In the genomic region with DNA sequence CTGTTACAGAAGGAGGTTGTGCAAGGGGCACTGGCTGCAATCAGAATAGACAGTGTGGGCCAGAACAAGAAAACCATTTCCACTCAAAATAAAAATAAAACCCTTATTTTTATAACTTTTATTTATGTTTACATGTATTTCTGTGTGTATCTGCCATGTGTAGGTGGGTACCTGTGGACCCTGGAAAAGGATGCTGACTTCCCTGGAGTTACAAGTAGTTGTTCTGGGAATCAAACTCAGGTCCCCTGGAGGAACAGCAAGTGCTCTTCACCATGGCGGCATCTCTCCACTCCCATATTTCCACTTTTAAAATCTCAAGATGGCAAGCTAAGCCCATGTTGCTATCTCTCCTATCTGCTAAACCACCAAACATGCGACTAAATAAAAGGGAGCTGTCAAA, we compare ENCODE assay signal across 18 mouse cellular contexts. TPM values are rescaled to one million over a fixed set of nuclear protein-coding genes. Genes with fewer than 3 reads are reported as not detected.
DNase-seq lines count a peak whose midpoint lies in the region; ATAC-seq and TF ChIP-seq lines count a peak whose summit lies in the region.
"Had no signal": no experiment of that assay in that cellular context is flagged by ENCODE, and none has a peak within 500 bp of the region (broad histone marks: within the 10 kb centered on the region; RNA-seq: fewer than 3 reads in every experiment).

No protein-coding gene starts in this region.

- peaks cover 26% of the 10 kb centered on the region for H3K4me1 ChIP-seq in heart, embryonic 13.5 days
- peaks cover 3% of the 10 kb centered on the region for H3K4me1 ChIP-seq in heart, adult 2 months (ENCODE audit: control insufficient read depth, insufficient read depth, low read length)
- peaks cover 10% of the 10 kb centered on the region; the same call in 1 of the 2 replicates for H3K4me1 ChIP-seq in kidney, postnatal 0 days (replicated peaks; ENCODE audit: insufficient read depth, low read length)
- H3K4me1 ChIP-seq in kidney, adult 2 months (ENCODE audit: control insufficient read depth, insufficient read depth, low read length): no peaks in the 10 kb centered on the region
- no peaks in the 10 kb centered on the region; the same call in 1 of the 2 replicates for H3K4me1 ChIP-seq in forebrain, embryonic 14.5 days (ENCODE audit: control insufficient read depth, insufficient read depth, low read length)
- no peaks in the 10 kb centered on the region; the same call in 1 of the 2 replicates for H3K4me1 ChIP-seq in hindbrain, embryonic 14.5 days (replicated peaks; ENCODE audit: control insufficient read depth, insufficient read depth, low read length)

- H3K27ac ChIP-seq in heart, embryonic 13.5 days (replicated peaks): peak overlapping the region; percentile 62
- no peak overlapping the region for H3K27ac ChIP-seq in heart, adult 2 months
- peak overlapping the region; percentile 2; the same call in 1 of the 2 replicates for H3K27ac ChIP-seq in kidney, postnatal 0 days
- no peak overlapping the region for H3K27ac ChIP-seq in kidney, adult 2 months (ENCODE audit: insufficient read depth, low read depth, low read length)
- no peak overlapping the region for H3K27ac ChIP-seq in forebrain, embryonic 14.5 days (ENCODE audit: low read depth, low read length)
- 0 out of 2 replicates have a peak overlapping the region, but pooled peaks have one; percentile 16 for H3K27ac ChIP-seq in hindbrain, embryonic 14.5 days
- H3K27ac ChIP-seq: left cerebral cortex, adult 2 months had no signal

- 0 out of 2 replicates have a peak, but pooled peaks cover 2% of the 10 kb centered on the region for H3K79me2 ChIP-seq in heart, adult 2 months (replicated peaks; ENCODE audit: control insufficient read depth, insufficient read depth, low read length)

- H3K9ac ChIP-seq in heart, embryonic 13.5 days: no peak overlapping the region
- no peak overlapping the region for H3K9ac ChIP-seq in heart, adult 2 months (ENCODE audit: low read depth, low read length)
- H3K9ac ChIP-seq in kidney, postnatal 0 days (ENCODE audit: low read depth, low read length): no peak overlapping the region
- H3K9ac ChIP-seq in forebrain, embryonic 14.5 days (ENCODE audit: low read length): no peak overlapping the region
- no peak overlapping the region for H3K9ac ChIP-seq in hindbrain, embryonic 14.5 days

- H3K9me3 ChIP-seq in heart, embryonic 13.5 days: no peaks in the 10 kb centered on the region
- no peaks in the 10 kb centered on the region for H3K9me3 ChIP-seq in kidney, postnatal 0 days (replicated peaks; ENCODE audit: low read length)
- no peaks in the 10 kb centered on the region for H3K9me3 ChIP-seq in forebrain, embryonic 14.5 days (replicated peaks; ENCODE audit: control insufficient read depth, low read length)
- H3K9me3 ChIP-seq in hindbrain, embryonic 14.5 days (ENCODE audit: control insufficient read depth, low read length): no peaks in the 10 kb centered on the region

- DNase-seq in heart, adult 2 months: no peak
- DNase-seq in kidney, postnatal 0 days (ENCODE audit: low spot score): no peak
- no peak for DNase-seq in kidney, adult 2 months
- no peak for DNase-seq in forebrain, embryonic 14.5 days (ENCODE audit: low spot score)
- DNase-seq in hindbrain, embryonic 14.5 days (ENCODE audit: low spot score): no peak
- no peak for DNase-seq in right cerebral cortex, adult 2 months (ENCODE audit: low spot score in 2 of 2)
- DNase-seq in adrenal gland, adult 2 months: no peak
- DNase-seq: lung, adult 2 months; thymus, postnatal 14 days had no signal

- H3K27me3 ChIP-seq in heart, embryonic 13.5 days (replicated peaks): no peaks in the 10 kb centered on the region
- H3K27me3 ChIP-seq in heart, adult 2 months (ENCODE audit: control insufficient read depth, insufficient read depth, low read length): no peaks in the 10 kb centered on the region
- no peaks in the 10 kb centered on the region for H3K27me3 ChIP-seq in kidney, postnatal 0 days (ENCODE audit: insufficient read depth, low read length)
- no peaks in the 10 kb centered on the region for H3K27me3 ChIP-seq in kidney, adult 2 months (replicated peaks; ENCODE audit: control insufficient read depth, insufficient read depth, low read length)
- no peaks in the 10 kb centered on the region for H3K27me3 ChIP-seq in forebrain, embryonic 14.5 days (replicated peaks; ENCODE audit: control insufficient read depth, insufficient read depth, low read length)
- H3K27me3 ChIP-seq in hindbrain, embryonic 14.5 days (ENCODE audit: control insufficient read depth, insufficient read depth, low read length): no peaks in the 10 kb centered on the region

- WGBS in heart, embryonic 13.5 days: 48% methylated on average over 2 of the region's 2 CpGs
- WGBS in heart, adult 2 months: 44% methylated on average over 2 of the region's 2 CpGs
- 48% methylated on average over 2 of the region's 2 CpGs for WGBS in kidney, postnatal 0 days
- WGBS in kidney, adult 2 months: 63% methylated on average over 2 of the region's 2 CpGs
- WGBS in forebrain, embryonic 14.5 days: 77% methylated on average over 2 of the region's 2 CpGs
- WGBS in hindbrain, embryonic 14.5 days: 77% methylated on average over 2 of the region's 2 CpGs

- no peak for TF ChIP-seq POLR2A in heart, adult 2 months (IDR thresholded peaks at IDR 0.05; ENCODE audit: insufficient read depth, low read depth, low read length)
- no peak for TF ChIP-seq POLR2A in kidney, adult 2 months (IDR thresholded peaks at IDR 0.05; ENCODE audit: low read depth, low read length)

- H3K36me3 ChIP-seq in heart, embryonic 13.5 days: peaks cover 42% of the 10 kb centered on the region
- no peaks in the 10 kb centered on the region for H3K36me3 ChIP-seq in heart, adult 2 months (ENCODE audit: control insufficient read depth, insufficient read depth, low read length)
- 0 out of 2 replicates have a peak, but pooled peaks cover 5% of the 10 kb centered on the region for H3K36me3 ChIP-seq in kidney, postnatal 0 days (ENCODE audit: insufficient read depth, low read length)
- H3K36me3 ChIP-seq in kidney, adult 2 months (ENCODE audit: control insufficient read depth, insufficient read depth, low read length): no peaks in the 10 kb centered on the region
- peaks cover 13% of the 10 kb centered on the region for H3K36me3 ChIP-seq in forebrain, embryonic 14.5 days (ENCODE audit: control insufficient read depth, insufficient read depth, low read length)
- peaks cover 16% of the 10 kb centered on the region; the same call in 1 of the 2 replicates for H3K36me3 ChIP-seq in hindbrain, embryonic 14.5 days (replicated peaks; ENCODE audit: control insufficient read depth, insufficient read depth)

- intact Hi-C loops in heart, adult 2 months (cut with DNase I): no loop called here

- ATAC-seq in heart, embryonic 13.5 days (ENCODE audit: extremely low read depth, insufficient number of reproducible peaks, low FRiP score, low TSS enrichment): no peak
- ATAC-seq in kidney, postnatal 0 days (replicated peaks; ENCODE audit: low FRiP score, low read depth): no peak
- ATAC-seq in forebrain, embryonic 14.5 days: peak; percentile 21; the same call in 1 of the 2 replicates
- no peak for ATAC-seq in hindbrain, embryonic 14.5 days (ENCODE audit: low FRiP score)

- no peak for TF ChIP-seq EP300 in heart, adult 2 months (IDR thresholded peaks at IDR 0.05; ENCODE audit: insufficient read depth, low read depth, low read length)

- no peak for TF ChIP-seq CTCF in heart, adult 2 months (IDR thresholded peaks at IDR 0.05)
- no peak for TF ChIP-seq CTCF in kidney, postnatal 0 days (IDR thresholded peaks at IDR 0.05; ENCODE audit: low read depth)
- no peak for TF ChIP-seq CTCF in kidney, adult 2 months (conservative IDR thresholded peaks at IDR 0.05; ENCODE audit: insufficient read depth, insufficient read length, low read depth, low read length)

- H3K4me2 ChIP-seq in heart, embryonic 13.5 days: no peak overlapping the region
- no peak overlapping the region for H3K4me2 ChIP-seq in kidney, postnatal 0 days (ENCODE audit: low read length)
- H3K4me2 ChIP-seq in forebrain, embryonic 14.5 days (ENCODE audit: low read length): no peak overlapping the region
- H3K4me2 ChIP-seq in hindbrain, embryonic 14.5 days (replicated peaks): no peak overlapping the region

- no peak overlapping the region for H3K4me3 ChIP-seq in heart, embryonic 13.5 days
- H3K4me3 ChIP-seq in heart, adult 2 months: no peak overlapping the region
- no peak overlapping the region for H3K4me3 ChIP-seq in kidney, postnatal 0 days (replicated peaks; ENCODE audit: low read depth, low read length)
- H3K4me3 ChIP-seq in kidney, adult 2 months (ENCODE audit: insufficient read depth, low read depth, low read length): no peak overlapping the region
- no peak overlapping the region for H3K4me3 ChIP-seq in forebrain, embryonic 14.5 days (ENCODE audit: low read depth, low read length)
- H3K4me3 ChIP-seq in hindbrain, embryonic 14.5 days (replicated peaks; ENCODE audit: low read length): no peak overlapping the region
- H3K4me3 ChIP-seq: left cerebral cortex, adult 2 months had no signal

RNA-seq across cellular contexts. Expression of a gene that starts 13.1 kb away (rescaled TPM):
- polyA plus RNA-seq in heart, embryonic 13.5 days (2015; fragmentation: Nextera tagmentation; extraction: Ambion mirVana): 19.8 and 21.6 TPM in 2 replicates
- 10 to 100 TPM; 11.3 to 12.6 TPM for total RNA-seq in heart, adult 2 months (2021)
- 7.6 and 16.0 TPM in 2 replicates for polyA plus RNA-seq in heart, adult 2 months (2012; rRNA removed)
- polyA plus RNA-seq in kidney, postnatal 0 days (2015; fragmentation: Nextera tagmentation; extraction: Ambion mirVana): 27.6 and 27.7 TPM in 2 replicates
- 2.6 and 3.7 TPM in 2 replicates for polyA plus RNA-seq in kidney, adult 2 months (2012; rRNA removed)
- 38.3 and 40.2 TPM in 2 replicates for polyA plus RNA-seq in forebrain, embryonic 14.5 days (2014; fragmentation: Nextera tagmentation; extraction: Ambion mirVana)
- polyA plus RNA-seq in hindbrain, embryonic 14.5 days (2014; fragmentation: Nextera tagmentation; extraction: Ambion mirVana): 27.9 and 31.6 TPM in 2 replicates
- total RNA-seq in adrenal gland, adult 2 months (2021): 10 to 100 TPM in 1 of 2 experiments, 1 to 10 TPM in 1; 3.6 to 11.8 TPM
- 5.8 and 8.8 TPM in 2 replicates for polyA plus RNA-seq in adrenal gland, adult 2 months (2012; rRNA removed)
- total RNA-seq: MEL had no signal

RNA-seq across cellular contexts. Expression of a gene that starts 36.3 kb away (rescaled TPM):
- 0.19 and 0.68 TPM in 2 replicates for polyA plus RNA-seq in heart, embryonic 13.5 days (2015; fragmentation: Nextera tagmentation; extraction: Ambion mirVana)
- not detected for total RNA-seq in heart, adult 2 months (2021)
- not detected in 2 replicates for polyA plus RNA-seq in heart, adult 2 months (2012; rRNA removed)
- polyA plus RNA-seq in kidney, postnatal 0 days (2015; fragmentation: Nextera tagmentation; extraction: Ambion mirVana): 0.70 and 0.92 TPM in 2 replicates
- not detected in 2 replicates for polyA plus RNA-seq in kidney, adult 2 months (2012; rRNA removed)
- polyA plus RNA-seq in forebrain, embryonic 14.5 days (2014; fragmentation: Nextera tagmentation; extraction: Ambion mirVana): 2.2 and 2.4 TPM in 2 replicates
- polyA plus RNA-seq in hindbrain, embryonic 14.5 days (2014; fragmentation: Nextera tagmentation; extraction: Ambion mirVana): 2.3 and 3.4 TPM in 2 replicates
- total RNA-seq in adrenal gland, adult 2 months (2021): not detected
- not detected in 2 replicates for polyA plus RNA-seq in adrenal gland, adult 2 months (2012; rRNA removed)
- total RNA-seq: adrenal gland, postnatal 36 days; gastrocnemius, postnatal 14 days; hematopoietic stem cell, adult 5-6 weeks; left cerebral cortex, adult 2 months; megakaryocyte progenitor cell, adult 5-6 weeks; MEL had no signal
- polyA plus RNA-seq: large intestine, adult 2 months; lung, adult 2 months; small intestine, adult 2 months had no signal

Comparison
In these comparisons a context has a peak if more than half of its experiments do, and no peak if none do; other contexts are left out.
1. H3K27ac ChIP-seq: peak in heart, embryonic 13.5 days (single experiment), kidney, postnatal 0 days (single experiment) and hindbrain, embryonic 14.5 days (single experiment); none in heart, adult 2 months (single experiment), kidney, adult 2 months (single experiment) and forebrain, embryonic 14.5 days (single experiment).